Mouse (Mus musculus) layer of hippocampus, adult 9-11 months (tissue): Measurements from ENCODE around the gene Myo1d.

Experiments
- DNase-seq: peaks from one replicate; pipeline ENCODE4 v3.0.0; 2022

Gene Myo1d

GRCm38 (mm10) chr11:80719014-80719413 lies 60.8 kb downstream of the Myo1d start:
- DNase-seq, result no peak

DNA sequence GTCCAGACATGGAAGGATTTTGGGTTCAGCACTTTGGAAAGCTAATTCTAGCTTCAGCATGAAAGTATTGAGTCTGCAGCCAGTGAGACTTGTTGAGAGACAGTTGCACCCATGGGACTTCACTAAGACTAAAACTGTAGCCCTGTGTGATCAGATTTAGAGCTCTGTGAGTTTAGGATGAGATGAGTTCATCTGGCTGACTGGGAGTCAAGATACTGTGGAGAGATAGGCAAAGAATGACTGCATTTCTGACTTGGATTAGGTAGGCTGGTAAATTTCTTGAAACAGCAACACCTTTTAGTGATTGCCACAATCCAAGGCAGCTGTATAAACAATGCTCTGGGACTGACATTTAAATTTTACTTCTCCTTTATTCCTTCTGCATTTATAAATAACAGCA lies 61.8 kb downstream of the Myo1d start:
- no peak for DNase-seq

- no peak for DNase-seq
Observed at GRCm38 (mm10) chr11:80715115-80715514, 64.7 kb downstream of the Myo1d start.

DNA sequence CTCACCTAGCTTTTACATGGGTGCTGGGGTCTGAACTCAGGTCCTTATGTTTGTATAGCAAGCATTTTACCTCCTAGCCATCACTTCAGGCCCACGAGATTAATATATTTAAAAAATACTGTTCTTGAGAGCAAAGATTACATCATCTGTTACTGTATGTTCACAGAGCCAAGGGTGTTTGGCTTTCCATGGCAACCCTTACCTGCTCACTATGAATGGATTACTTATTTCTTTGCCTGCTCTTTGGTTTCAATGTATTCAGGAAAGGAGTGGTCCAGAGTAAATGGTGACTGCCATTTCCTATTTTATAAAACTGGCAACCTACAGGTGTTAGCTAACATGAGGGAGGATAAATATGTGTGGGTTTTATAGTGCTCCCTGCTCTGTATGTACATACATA lies 66.1 kb downstream of the Myo1d start:
- DNase-seq, result no peak

DNA sequence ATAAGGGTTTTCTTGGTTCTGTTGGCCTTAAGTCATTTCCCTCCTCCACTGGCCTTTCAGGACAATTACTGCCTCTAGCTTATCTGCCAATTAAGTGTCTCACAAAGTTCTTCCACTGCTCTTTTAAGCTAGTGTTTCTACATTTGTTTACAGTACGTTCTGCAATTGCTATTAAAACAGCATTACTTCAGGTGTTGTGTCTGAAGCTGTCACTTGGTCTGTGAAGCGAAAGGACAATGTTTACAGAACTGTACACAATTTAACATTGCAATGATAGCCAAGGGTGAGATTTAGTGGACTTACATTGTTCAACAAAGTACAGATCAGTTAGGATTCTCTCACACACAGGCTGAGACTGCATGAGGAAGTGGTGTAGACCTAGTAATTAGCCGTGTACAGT lies 67.6 kb downstream of the Myo1d start:
- DNase-seq, result no peak

DNA sequence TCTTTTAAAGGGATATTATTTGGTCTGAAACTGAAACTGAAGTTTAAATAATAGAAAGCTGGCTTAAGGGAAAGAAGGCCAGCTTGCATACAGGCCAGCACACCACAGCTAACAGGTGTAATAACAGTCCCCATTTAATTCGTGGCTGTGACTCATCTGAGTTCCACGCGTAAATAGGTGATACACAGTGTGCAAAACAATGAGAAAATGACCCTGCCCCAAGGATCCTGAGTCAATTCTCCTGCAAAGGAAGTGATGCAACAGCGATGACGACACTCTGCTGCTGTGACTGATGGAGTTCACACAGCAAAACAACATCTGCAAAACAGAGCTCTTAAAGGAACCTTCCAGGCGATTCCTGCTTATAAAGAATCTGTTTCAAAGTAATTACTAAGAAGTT lies 68.5 kb downstream of the Myo1d start:
- DNase-seq, result no peak

DNA sequence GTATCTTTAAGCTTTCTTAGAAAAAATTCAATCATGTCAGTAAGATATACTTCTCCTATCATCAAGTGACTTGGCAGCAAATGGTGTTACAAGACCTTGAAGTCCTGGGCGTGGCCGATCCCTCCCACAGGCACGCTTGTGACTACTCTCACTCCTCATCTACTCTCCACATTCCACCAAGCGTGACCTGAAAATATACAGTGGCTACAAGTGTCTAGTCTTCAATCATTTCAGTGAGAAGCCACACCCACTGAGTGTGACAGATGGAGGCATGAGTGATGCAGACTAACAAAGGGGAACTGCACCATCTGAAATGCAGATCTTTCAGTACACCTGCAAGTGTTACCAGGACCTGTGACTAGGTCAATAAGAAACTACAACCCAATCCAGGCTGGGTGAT lies 79.2 kb downstream of the Myo1d start:
- DNase-seq, result no peak

- DNase-seq, result no peak
Observed at GRCm38 (mm10) chr11:80698721-80699120, 81.1 kb downstream of the Myo1d start.

GRCm38 (mm10) chr11:80696350-80696749 lies 83.5 kb downstream of the Myo1d start:
- DNase-seq, result peak; percentile 9

- no peak for DNase-seq
Observed at GRCm38 (mm10) chr11:80684603-80685002, 95.2 kb downstream of the Myo1d start.

DNA sequence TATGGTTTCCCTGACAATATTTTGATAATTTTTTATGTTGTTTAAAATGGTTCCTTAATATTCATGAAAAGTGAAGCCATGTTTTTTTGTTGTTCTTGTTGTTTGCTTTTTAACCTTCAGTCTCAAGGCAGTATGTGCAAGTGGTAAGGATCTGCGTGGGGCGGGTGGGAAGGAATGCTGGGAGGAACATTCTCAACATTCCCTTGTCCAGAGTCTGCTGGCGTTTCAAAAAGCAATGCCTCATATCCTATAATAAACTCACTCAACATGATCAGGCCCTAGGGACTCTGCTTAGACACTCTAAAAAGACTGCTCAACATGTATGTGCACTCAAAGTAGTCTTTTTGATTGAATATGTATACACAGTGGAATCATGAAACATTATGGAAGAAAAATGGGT lies 97.1 kb downstream of the Myo1d start:
- no peak for DNase-seq

DNA sequence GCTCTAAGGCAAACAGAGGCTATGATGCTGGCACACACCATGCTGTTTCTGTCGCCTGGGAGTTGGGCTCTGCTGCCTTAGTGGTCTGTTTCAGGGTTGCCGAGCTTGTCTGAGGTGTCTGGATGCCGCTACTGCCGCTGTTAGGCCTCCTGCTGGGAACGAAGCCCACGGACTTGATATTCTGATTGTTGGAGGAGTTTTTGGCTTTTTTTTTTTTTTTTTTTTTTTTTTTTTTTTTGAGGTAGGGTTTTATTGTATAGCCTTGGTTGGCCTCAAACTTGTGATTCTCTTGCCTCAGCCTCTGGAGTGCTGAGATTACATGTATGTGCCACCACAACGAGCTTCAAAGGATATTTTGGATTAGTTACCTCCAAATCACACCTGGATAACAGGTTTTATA lies 106.8 kb downstream of the Myo1d start:
- no peak for DNase-seq

DNA sequence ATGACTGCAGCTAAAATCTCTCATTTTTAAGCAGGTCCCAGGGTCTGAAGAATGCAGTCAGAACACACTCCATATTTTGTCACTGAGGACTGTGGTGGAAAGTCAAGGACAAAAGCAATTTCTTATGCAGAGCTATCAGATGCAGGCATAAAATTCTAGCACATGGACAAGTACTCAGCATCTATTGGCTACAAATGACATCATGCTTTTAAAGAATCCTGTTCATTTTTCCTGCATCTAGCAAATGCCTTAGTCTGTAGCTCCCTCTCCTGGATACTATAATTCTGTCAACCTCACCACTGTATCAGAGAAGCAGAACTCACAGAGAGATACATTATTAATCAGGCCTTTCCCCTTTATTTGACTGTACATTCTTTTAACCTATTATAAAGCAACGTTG lies 109.4 kb downstream of the Myo1d start:
- peak; percentile 73 for DNase-seq

DNA sequence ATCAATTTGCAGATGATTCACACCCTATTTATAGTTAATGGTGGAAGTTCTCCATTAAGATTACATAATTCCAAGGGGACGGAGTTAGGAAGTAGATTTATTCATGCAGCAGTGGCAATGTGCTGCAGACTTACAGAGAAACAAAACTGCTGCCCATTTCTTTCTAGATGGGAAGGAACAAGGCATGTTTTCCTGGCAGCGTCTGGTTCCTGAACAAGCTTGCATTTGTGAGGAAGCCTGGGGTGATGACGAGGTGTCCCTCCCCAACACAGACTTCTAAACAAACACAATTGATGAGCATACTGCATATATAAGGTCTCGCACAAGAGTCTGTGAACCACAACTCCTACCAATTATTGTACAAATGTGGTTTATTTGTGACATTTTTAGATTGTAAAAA lies 109.9 kb downstream of the Myo1d start:
- peak; percentile 59 for DNase-seq

DNA sequence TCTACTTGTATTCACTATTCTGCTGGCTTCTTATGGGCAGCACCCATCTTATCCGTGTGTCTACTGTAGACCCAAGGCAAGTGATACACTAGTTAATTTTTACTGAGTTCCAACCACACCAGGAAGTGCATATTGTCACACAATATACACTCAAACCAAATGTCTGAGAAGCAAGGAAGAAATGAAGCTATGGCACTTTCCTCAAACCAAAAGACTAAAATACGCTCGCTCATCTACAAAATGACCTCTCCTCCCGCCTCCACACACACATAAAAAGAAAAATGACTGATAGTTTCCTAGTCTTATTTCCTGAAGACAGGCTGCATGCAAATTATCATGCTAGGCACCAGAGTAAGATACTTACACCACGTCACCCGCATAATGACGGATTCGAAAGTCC lies 113.6 kb downstream of the Myo1d start:
- no peak for DNase-seq

- no peak for DNase-seq
Observed at GRCm38 (mm10) chr11:80664261-80664660, 115.6 kb downstream of the Myo1d start.

- no peak for DNase-seq
Observed at GRCm38 (mm10) chr11:80645111-80645510, 134.7 kb downstream of the Myo1d start.

GRCm38 (mm10) chr11:80628992-80629865 lies 150.6 kb downstream of the Myo1d start:
- no peak for DNase-seq

GRCm38 (mm10) chr11:80628581-80628980 lies 151.2 kb downstream of the Myo1d start:
- no peak for DNase-seq

DNA sequence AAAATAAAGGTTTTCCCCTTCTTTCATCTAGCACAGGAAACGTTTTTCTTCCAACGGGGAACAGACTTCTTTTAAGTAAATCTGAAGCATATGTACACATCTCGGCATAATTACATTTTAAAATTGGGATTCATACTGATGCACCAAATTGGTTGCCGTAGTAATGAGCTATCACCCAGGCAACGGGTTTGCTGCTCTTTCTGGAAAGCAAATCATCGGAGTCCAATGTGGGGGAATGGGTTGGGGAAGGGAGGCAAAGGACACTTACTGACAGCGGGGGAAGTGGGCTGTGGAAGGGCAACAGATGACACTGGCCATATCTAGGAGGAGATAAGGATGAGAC lies 156.8 kb downstream of the Myo1d start:
- DNase-seq, result peak; percentile 81

DNA sequence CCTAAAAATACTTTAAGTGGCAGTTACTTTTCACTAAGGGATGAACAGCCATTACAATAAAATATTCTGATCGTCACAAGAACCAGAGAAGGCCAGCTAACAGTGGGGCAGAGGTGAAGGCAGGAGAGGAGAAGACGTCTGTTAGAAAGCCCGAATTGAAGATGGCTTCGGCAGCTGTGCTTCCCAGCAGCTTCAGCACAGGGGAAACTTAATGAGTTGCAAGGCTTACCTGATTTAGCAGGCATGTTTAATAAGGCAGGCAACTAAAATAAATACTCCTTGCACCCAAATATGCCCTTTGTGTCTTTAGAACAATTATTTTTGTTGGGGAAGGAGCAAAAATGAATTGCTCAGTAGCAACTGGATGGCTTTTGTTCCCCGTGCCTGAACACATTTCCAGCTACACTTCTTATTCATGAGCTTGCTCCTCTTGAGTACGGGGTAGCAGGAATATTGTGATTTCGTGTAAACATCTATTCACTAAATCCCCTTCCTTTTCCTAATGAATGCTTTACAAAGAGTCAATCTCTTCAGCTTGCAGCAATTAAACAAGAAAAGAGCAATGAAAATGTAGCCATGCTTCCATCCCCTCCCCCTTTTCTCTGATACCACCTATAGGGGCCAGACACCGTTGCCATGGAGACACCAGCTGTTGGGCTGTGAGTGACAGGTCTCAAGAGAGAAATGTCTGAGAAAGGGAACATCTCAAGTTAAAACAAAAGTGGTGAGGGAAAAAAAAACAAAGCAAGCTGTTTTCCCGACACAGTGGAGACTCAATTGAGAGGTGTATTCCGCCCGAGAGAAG lies 157.4 kb downstream of the Myo1d start:
- peak; percentile 41 for DNase-seq

DNA sequence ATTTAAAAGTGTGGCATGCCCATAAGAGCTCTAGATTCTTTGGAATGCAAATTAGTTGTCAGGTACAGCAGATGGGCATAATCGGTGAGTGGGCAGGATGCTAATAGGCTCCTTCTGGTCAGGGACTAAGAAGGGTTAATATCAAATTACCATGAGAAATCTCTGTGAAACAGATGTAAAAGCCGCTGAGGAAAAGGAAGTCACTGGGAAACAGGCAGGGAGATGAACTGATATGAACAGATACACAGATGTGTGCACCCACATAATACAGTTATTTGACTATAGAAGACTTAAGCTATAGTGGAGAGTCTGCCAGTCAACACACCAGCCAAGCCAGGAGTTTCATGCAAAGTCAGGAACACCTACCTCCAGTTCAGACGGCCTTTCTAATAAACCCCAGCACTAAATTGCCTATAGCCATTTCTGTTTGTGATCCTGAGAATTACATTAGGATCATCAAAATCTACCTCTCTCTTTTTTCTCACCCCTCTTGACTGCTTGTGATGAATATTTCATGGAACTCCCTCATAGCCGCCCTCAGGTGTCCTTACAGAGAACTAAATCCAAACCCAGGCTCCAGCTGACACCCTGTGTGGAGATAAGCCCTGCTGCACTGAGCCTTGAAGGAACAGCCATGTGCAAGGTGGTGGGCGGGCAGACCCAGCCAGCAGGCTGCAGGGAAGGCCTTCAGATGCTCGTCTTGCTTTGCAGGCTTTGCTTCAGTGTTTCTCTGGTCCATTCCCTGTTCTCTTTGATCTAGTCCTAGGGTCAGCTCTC lies 164.7 kb downstream of the Myo1d start:
- peak; percentile 64 for DNase-seq

- DNase-seq, result peak; percentile 66
Observed at GRCm38 (mm10) chr11:80614418-80614817, 165.4 kb downstream of the Myo1d start.

DNA sequence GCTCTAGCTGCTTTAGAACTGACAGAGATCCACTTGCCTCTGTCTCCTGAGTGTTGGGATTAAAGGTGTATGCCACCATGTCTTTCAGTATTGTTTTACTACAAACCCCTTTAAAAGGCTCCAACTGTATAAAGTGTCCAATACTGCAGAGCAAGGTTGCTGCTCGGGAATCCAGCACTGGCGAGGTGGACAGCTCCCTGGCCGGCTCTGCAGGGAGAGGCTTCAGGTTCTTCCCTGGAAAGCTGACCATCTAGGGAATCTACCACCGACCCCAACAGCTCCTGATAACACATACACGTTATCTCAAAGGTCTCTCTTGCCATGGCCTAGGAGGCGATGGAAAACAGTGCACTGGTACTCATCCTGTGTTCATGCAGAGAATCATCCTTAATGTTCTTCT lies 166.3 kb downstream of the Myo1d start:
- no peak for DNase-seq
